Mouse (Mus musculus) C2C12 (cell line): ENCODE measurements around the gene Tdrkh. TPM values are rescaled to one million over a fixed set of nuclear protein-coding genes. Genes with fewer than 3 reads are reported as not detected.

ENCODE experiments used
- H3K27me3 ChIP-seq: one replicate; pipeline ENCODE4 v1.6.1; 2011; ENCODE audit not compliant: control insufficient read depth, insufficient read depth, insufficient read length
- H3K36me3 ChIP-seq: one replicate; pipeline ENCODE4 v1.6.1; 2011; ENCODE audit not compliant: control insufficient read depth, insufficient read depth
- H3K4me3 ChIP-seq: one replicate; pipeline ENCODE4 v1.5.1; 2011; ENCODE audit warnings: mild to moderate bottlenecking, control low read depth; ENCODE audit not compliant: poor library complexity, insufficient read depth, severe bottlenecking
- H3K79me2 ChIP-seq: one replicate; pipeline ENCODE4 v1.6.1; 2011; ENCODE audit not compliant: control insufficient read depth, insufficient read depth
- H3K79me3 ChIP-seq: one replicate; pipeline ENCODE4 v1.6.1; 2011; ENCODE audit warnings: low read depth, control low read depth
- H3ac ChIP-seq: one replicate; pipeline ENCODE3; 2011; ENCODE audit warnings: low read depth; ENCODE audit not compliant: control insufficient read depth, insufficient read length
- CEBPB ChIP-seq: IDR thresholded peaks from one replicate; pipeline ENCODE4 v1.6.1; 2011; ENCODE audit warnings: low read depth, mild to moderate bottlenecking, control low read depth, moderate library complexity
- CTCF ChIP-seq: IDR thresholded peaks from one replicate; pipeline ENCODE4 v1.5.1; 2011; ENCODE audit not compliant: control insufficient read depth, insufficient read depth, insufficient read length
- FOSL1 ChIP-seq: IDR thresholded peaks from one replicate; pipeline ENCODE4 v1.8.0; 2011; ENCODE audit warnings: mild to moderate bottlenecking, low read length; ENCODE audit not compliant: poor library complexity, insufficient read depth, severe bottlenecking
- MAX ChIP-seq: IDR thresholded peaks from one replicate; pipeline ENCODE4 v1.6.1; 2011; ENCODE audit warnings: mild to moderate bottlenecking, control low read depth
- MYOD1 ChIP-seq: IDR thresholded peaks from one replicate; pipeline ENCODE4 v1.6.1; 2011; ENCODE audit warnings: low read depth; ENCODE audit not compliant: control insufficient read depth, insufficient read length
- MYOG ChIP-seq: IDR thresholded peaks from one replicate; pipeline ENCODE4 v1.6.1; 2011; ENCODE audit not compliant: control insufficient read depth, insufficient read length; ENCODE audit errors: extremely low read depth
- USF1 ChIP-seq: IDR thresholded peaks from one replicate; pipeline ENCODE4 v1.6.1; 2011; ENCODE audit warnings: low read depth, mild to moderate bottlenecking, control low read depth, moderate library complexity
- polyA plus RNA-seq: library from polyadenylated mRNA; unstranded; fragments of >200 nt; fragmentation: generic; extraction: Trizol; gene quantifications from one replicate; pipeline ENCODE4 v1.2.1, GENCODE M21; 2012; ENCODE audit warnings: missing spikeins

Gene Tdrkh
- polyA plus RNA-seq, 1 experiment = 7.5 TPM

GRCm38 (mm10) chr3:94379831-94380510, 33.1 kb upstream of the Tdrkh start:
- Histone ChIP-seq H3K4me3 (no peak overlapping the region), H3K36me3 (no peaks in the 10 kb centered on the region), H3K79me2 (no peaks in the 10 kb centered on the region), H3ac (peak overlapping the region; percentile 15), H3K79me3 (no peaks in the 10 kb centered on the region), H3K27me3 (no peaks in the 10 kb centered on the region)
- TF ChIP-seq CEBPB (no peak), CTCF (no peak), FOSL1 (no peak), USF1 (no peak), MAX (no peak), MYOG (no peak)

GRCm38 (mm10) chr3:94382308-94382707, 30.8 kb upstream of the Tdrkh start:
- Histone ChIP-seq H3K79me3 (no peaks in the 10 kb centered on the region), H3K27me3 (peaks cover 5% of the 10 kb centered on the region), H3K36me3 (no peaks in the 10 kb centered on the region), H3ac (no peak overlapping the region), H3K79me2 (no peaks in the 10 kb centered on the region), H3K4me3 (no peak overlapping the region)
- TF ChIP-seq USF1 = no peak
- TF ChIP-seq MYOG = no peak
- TF ChIP-seq MAX = no peak
- no peak for TF ChIP-seq CTCF
- no peak for TF ChIP-seq CEBPB
- no peak for TF ChIP-seq FOSL1
- TF ChIP-seq MYOD1 = no peak

- Histone ChIP-seq H3K79me2 (no peaks in the 10 kb centered on the region), H3ac (no peak overlapping the region), H3K79me3 (no peaks in the 10 kb centered on the region), H3K36me3 (no peaks in the 10 kb centered on the region), H3K4me3 (no peak overlapping the region), H3K27me3 (peaks cover 8% of the 10 kb centered on the region)
- TF ChIP-seq FOSL1 = no peak
- no peak for TF ChIP-seq MYOG
- TF ChIP-seq MAX = no peak
- no peak for TF ChIP-seq USF1
- no peak for TF ChIP-seq CTCF
- TF ChIP-seq CEBPB = no peak
- TF ChIP-seq MYOD1 = no peak
Observed at GRCm38 (mm10) chr3:94383476-94383875, 29.6 kb upstream of the Tdrkh start.

GRCm38 (mm10) chr3:94386671-94387070, 26.4 kb upstream of the Tdrkh start:
- no peaks in the 10 kb centered on the region for H3K79me3 ChIP-seq
- H3ac ChIP-seq = no peak overlapping the region
- no peak for TF ChIP-seq CTCF
- no peak for TF ChIP-seq MAX
- no peak for TF ChIP-seq MYOG
- TF ChIP-seq CEBPB = no peak
- no peak for TF ChIP-seq USF1
- no peaks in the 10 kb centered on the region for H3K79me2 ChIP-seq
- H3K36me3 ChIP-seq = no peaks in the 10 kb centered on the region
- no peak overlapping the region for H3K4me3 ChIP-seq
- peaks cover 19% of the 10 kb centered on the region for H3K27me3 ChIP-seq

- TF ChIP-seq MYOG = no peak
- TF ChIP-seq FOSL1 = no peak
- TF ChIP-seq CTCF = no peak
- TF ChIP-seq MAX = no peak
- TF ChIP-seq MYOD1 = no peak
- TF ChIP-seq CEBPB = no peak
- no peak for TF ChIP-seq USF1
- Histone ChIP-seq H3K4me3 (no peak overlapping the region), H3K79me3 (no peaks in the 10 kb centered on the region), H3K79me2 (no peaks in the 10 kb centered on the region), H3K27me3 (peaks cover 19% of the 10 kb centered on the region), H3ac (no peak overlapping the region), H3K36me3 (no peaks in the 10 kb centered on the region)
Observed at GRCm38 (mm10) chr3:94387391-94387790, 25.7 kb upstream of the Tdrkh start.

GRCm38 (mm10) chr3:94388047-94388446, 25.0 kb upstream of the Tdrkh start:
- H3K79me3 ChIP-seq = no peaks in the 10 kb centered on the region
- H3K4me3 ChIP-seq = no peak overlapping the region
- H3K36me3 ChIP-seq = no peaks in the 10 kb centered on the region
- H3ac ChIP-seq = no peak overlapping the region
- no peaks in the 10 kb centered on the region for H3K79me2 ChIP-seq
- H3K27me3 ChIP-seq = peaks cover 19% of the 10 kb centered on the region
- TF ChIP-seq USF1 (no peak), MYOD1 (no peak), MYOG (no peak), MAX (no peak), FOSL1 (no peak), CTCF (no peak), CEBPB (no peak)
